Mouse (Mus musculus): ENCODE results near the gene Ablim1. TPM values are rescaled to one million over a fixed set of nuclear protein-coding genes. Genes with fewer than 3 reads are reported as not detected.

Ablim1 gene
- polyA plus RNA-seq, 1 experiment from 2014 or later: 57.3 TPM

- ATAC-seq: no peak
- H3K27ac ChIP-seq (ENCODE audit: low read depth, low read length): no peak overlapping the region
- 11% methylated on average over 7 of the region's 7 CpGs for WGBS
- peak overlapping the region; percentile 19; the same call in 1 of the 2 replicates for H3K4me3 ChIP-seq (ENCODE audit: low read length)
- H3K4me1 ChIP-seq (ENCODE audit: control insufficient read depth, insufficient read depth, low read depth, low read length): peaks cover 24% of the 10 kb centered on the region
- peak overlapping the region; percentile 38 for H3K4me2 ChIP-seq (ENCODE audit: low read length)
- H3K36me3 ChIP-seq (ENCODE audit: control insufficient read depth, insufficient read depth, low read length): no peaks in the 10 kb centered on the region
- no peaks in the 10 kb centered on the region for H3K27me3 ChIP-seq (replicated peaks; ENCODE audit: control insufficient read depth, insufficient read depth, low read length)
- H3K9ac ChIP-seq (ENCODE audit: low read depth, low read length): peak overlapping the region; percentile 22; the same call in 1 of the 2 replicates
- no peaks in the 10 kb centered on the region for H3K9me3 ChIP-seq (ENCODE audit: control insufficient read depth, low read length)
Measured at GRCm38 (mm10) chr19:57116871-57117501, 197.7 kb downstream of the Ablim1 start.

DNA sequence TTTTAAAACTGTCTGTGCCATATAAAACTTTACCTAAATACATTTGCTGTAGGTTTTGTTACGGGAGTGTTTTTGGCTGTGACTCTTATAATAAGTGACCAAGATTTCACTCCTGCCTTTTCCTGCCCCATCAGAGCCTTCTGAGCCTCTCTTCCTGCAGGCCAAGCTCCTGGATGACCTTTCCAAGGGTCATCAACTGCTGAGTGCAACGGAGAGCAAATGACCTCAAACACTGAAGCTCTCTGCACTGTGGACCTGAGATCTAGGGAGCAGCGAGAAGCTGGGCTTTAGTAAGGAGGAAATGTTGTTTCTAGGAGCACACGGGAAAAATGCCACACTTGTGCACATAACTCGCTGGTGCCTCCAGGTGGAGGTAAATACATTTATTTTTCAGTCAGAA, 199.0 kb downstream of the Ablim1 start:
- no peaks in the 10 kb centered on the region for H3K36me3 ChIP-seq (ENCODE audit: control insufficient read depth, insufficient read depth, low read length)
- H3K27ac ChIP-seq (ENCODE audit: low read depth, low read length): no peak overlapping the region
- WGBS: 62% methylated on average over 5 of the region's 5 CpGs
- H3K4me2 ChIP-seq (ENCODE audit: low read length): no peak overlapping the region
- no peak for ATAC-seq
- peaks cover 24% of the 10 kb centered on the region for H3K4me1 ChIP-seq (ENCODE audit: control insufficient read depth, insufficient read depth, low read depth, low read length)
- H3K4me3 ChIP-seq (ENCODE audit: low read length): no peak overlapping the region
- H3K27me3 ChIP-seq (replicated peaks; ENCODE audit: control insufficient read depth, insufficient read depth, low read length): no peaks in the 10 kb centered on the region
- H3K9me3 ChIP-seq (ENCODE audit: control insufficient read depth, low read length): no peaks in the 10 kb centered on the region
- no peak overlapping the region for H3K9ac ChIP-seq (ENCODE audit: low read depth, low read length)

- no peak for ATAC-seq
- Histone ChIP-seq H3K27ac (ENCODE audit: low read depth, low read length) (no peak overlapping the region), H3K4me3 (ENCODE audit: low read length) (no peak overlapping the region), H3K9me3 (ENCODE audit: control insufficient read depth, low read length) (no peaks in the 10 kb centered on the region), H3K4me2 (ENCODE audit: low read length) (no peak overlapping the region), H3K36me3 (ENCODE audit: control insufficient read depth, insufficient read depth, low read length) (no peaks in the 10 kb centered on the region), H3K4me1 (ENCODE audit: control insufficient read depth, insufficient read depth, low read depth, low read length) (peaks cover 24% of the 10 kb centered on the region), H3K27me3 (replicated peaks; ENCODE audit: control insufficient read depth, insufficient read depth, low read length) (no peaks in the 10 kb centered on the region), H3K9ac (ENCODE audit: low read depth, low read length) (no peak overlapping the region)
- WGBS: 80% methylated on average over 5 of the region's 5 CpGs
Measured at GRCm38 (mm10) chr19:57114951-57115350, 199.8 kb downstream of the Ablim1 start.

- Histone ChIP-seq H3K9ac (ENCODE audit: low read depth, low read length) (no peak overlapping the region), H3K4me2 (ENCODE audit: low read length) (no peak overlapping the region), H3K9me3 (ENCODE audit: control insufficient read depth, low read length) (no peaks in the 10 kb centered on the region), H3K36me3 (ENCODE audit: control insufficient read depth, insufficient read depth, low read length) (no peaks in the 10 kb centered on the region), H3K27ac (ENCODE audit: low read depth, low read length) (no peak overlapping the region), H3K4me3 (ENCODE audit: low read length) (no peak overlapping the region), H3K4me1 (ENCODE audit: control insufficient read depth, insufficient read depth, low read depth, low read length) (peaks cover 20% of the 10 kb centered on the region), H3K27me3 (replicated peaks; ENCODE audit: control insufficient read depth, insufficient read depth, low read length) (no peaks in the 10 kb centered on the region)
- no peak for ATAC-seq
- 95% methylated on average over 8 of the region's 8 CpGs for WGBS
Measured at GRCm38 (mm10) chr19:57113975-57114374, 200.7 kb downstream of the Ablim1 start.

DNA sequence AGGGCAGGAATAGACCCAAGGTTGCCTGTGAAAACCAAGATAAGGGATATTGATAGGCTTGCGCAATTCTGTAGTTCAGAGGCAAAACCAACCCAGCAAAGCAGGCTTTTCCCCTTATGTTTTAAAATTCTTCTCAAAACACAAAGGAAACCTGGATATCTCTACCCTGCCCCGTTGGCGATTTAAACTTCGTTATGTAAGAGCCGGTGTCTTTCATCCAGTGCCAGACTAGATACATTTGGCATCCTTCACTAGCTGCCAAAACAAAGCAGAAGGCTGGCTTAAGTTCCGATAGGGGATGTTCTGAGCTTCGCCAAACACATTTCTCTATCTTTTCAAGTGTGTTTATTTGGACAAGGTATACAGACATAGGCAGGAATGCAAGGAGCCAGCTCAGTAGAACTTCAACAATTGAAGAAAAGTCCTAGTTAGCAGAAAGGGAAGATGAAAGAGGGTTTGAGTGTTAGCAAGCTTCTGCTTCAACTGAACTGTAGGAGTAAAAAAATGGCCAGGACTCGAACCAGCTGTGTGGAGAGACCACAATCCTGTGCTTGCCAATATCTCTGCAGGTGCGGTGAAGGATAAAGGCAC, 201.8 kb downstream of the Ablim1 start:
- no peak overlapping the region for H3K4me3 ChIP-seq (ENCODE audit: low read length)
- H3K36me3 ChIP-seq (ENCODE audit: control insufficient read depth, insufficient read depth, low read length): no peaks in the 10 kb centered on the region
- ATAC-seq: no peak
- no peak overlapping the region for H3K9ac ChIP-seq (ENCODE audit: low read depth, low read length)
- H3K27me3 ChIP-seq (replicated peaks; ENCODE audit: control insufficient read depth, insufficient read depth, low read length): no peaks in the 10 kb centered on the region
- H3K4me1 ChIP-seq (ENCODE audit: control insufficient read depth, insufficient read depth, low read depth, low read length): peaks cover 11% of the 10 kb centered on the region
- H3K9me3 ChIP-seq (ENCODE audit: control insufficient read depth, low read length): no peaks in the 10 kb centered on the region
- 63% methylated on average over 9 of the region's 9 CpGs for WGBS
- no peak overlapping the region for H3K4me2 ChIP-seq (ENCODE audit: low read length)
- H3K27ac ChIP-seq (ENCODE audit: low read depth, low read length): peak overlapping the region; percentile 39; the same call in 1 of the 2 replicates

- H3K9me3 ChIP-seq (ENCODE audit: control insufficient read depth, low read length): no peaks in the 10 kb centered on the region
- ATAC-seq: no peak
- H3K27me3 ChIP-seq (replicated peaks; ENCODE audit: control insufficient read depth, insufficient read depth, low read length): no peaks in the 10 kb centered on the region
- no peaks in the 10 kb centered on the region for H3K36me3 ChIP-seq (ENCODE audit: control insufficient read depth, insufficient read depth, low read length)
- H3K27ac ChIP-seq (ENCODE audit: low read depth, low read length): no peak overlapping the region; the same call in 1 of the 2 replicates
- H3K4me1 ChIP-seq (ENCODE audit: control insufficient read depth, insufficient read depth, low read depth, low read length): peaks cover 7% of the 10 kb centered on the region
- H3K4me3 ChIP-seq (ENCODE audit: low read length): no peak overlapping the region
- 73% methylated on average over 8 of the region's 8 CpGs for WGBS
- no peak overlapping the region for H3K4me2 ChIP-seq (ENCODE audit: low read length)
- no peak overlapping the region for H3K9ac ChIP-seq (ENCODE audit: low read depth, low read length)
Measured at GRCm38 (mm10) chr19:57112231-57112815, 202.4 kb downstream of the Ablim1 start.

DNA sequence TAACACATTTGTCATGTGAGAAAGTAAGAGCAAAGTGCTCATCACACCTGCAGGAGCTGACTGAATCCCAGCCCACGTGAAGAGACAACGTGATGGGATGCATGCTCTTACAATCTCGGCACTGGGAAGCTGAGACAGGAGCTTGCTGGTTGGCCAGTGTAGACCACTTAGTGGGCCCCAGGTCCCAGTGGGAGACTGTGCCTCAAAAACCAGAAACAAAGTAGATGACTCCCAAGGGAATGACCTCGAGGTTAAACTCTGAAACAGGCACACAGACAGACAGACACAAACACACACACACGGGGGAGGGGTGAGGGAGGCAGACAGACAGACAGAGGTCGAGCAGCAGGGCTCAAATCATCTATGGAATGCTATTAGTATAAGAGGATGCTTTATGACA, 203.4 kb downstream of the Ablim1 start:
- Histone ChIP-seq H3K27ac (ENCODE audit: low read depth, low read length) (no peak overlapping the region), H3K27me3 (replicated peaks; ENCODE audit: control insufficient read depth, insufficient read depth, low read length) (no peaks in the 10 kb centered on the region), H3K4me2 (ENCODE audit: low read length) (no peak overlapping the region), H3K4me1 (ENCODE audit: control insufficient read depth, insufficient read depth, low read depth, low read length) (no peaks in the 10 kb centered on the region), H3K4me3 (ENCODE audit: low read length) (no peak overlapping the region), H3K9me3 (ENCODE audit: control insufficient read depth, low read length) (no peaks in the 10 kb centered on the region), H3K9ac (ENCODE audit: low read depth, low read length) (no peak overlapping the region), H3K36me3 (ENCODE audit: control insufficient read depth, insufficient read depth, low read length) (no peaks in the 10 kb centered on the region)
- no peak for ATAC-seq
- 74% methylated on average over 6 of the region's 6 CpGs for WGBS

DNA sequence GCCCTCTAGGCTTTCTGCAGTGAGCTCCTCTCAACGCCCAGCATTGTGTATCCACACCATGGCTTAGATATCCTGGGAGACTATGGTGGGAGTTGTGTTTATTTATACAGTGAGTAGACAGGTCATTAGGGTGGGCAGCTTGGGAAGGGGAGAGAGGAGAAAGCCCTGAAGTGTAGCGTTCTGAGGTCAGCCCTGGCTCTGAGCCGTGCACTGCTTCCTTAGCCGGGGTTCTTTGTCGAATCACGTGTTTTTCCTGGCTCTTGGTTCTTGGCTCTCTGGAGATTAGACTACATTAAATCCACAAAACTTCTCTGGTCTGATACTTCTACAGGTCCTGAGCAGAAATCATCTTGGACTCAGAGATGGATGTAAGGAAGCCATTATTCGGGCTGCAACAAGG, 205.1 kb downstream of the Ablim1 start:
- H3K4me1 ChIP-seq (ENCODE audit: control insufficient read depth, insufficient read depth, low read depth, low read length): no peaks in the 10 kb centered on the region
- H3K9me3 ChIP-seq (ENCODE audit: control insufficient read depth, low read length): no peaks in the 10 kb centered on the region
- no peak overlapping the region for H3K4me2 ChIP-seq (ENCODE audit: low read length)
- 69% methylated on average over 7 of the region's 7 CpGs for WGBS
- H3K36me3 ChIP-seq (ENCODE audit: control insufficient read depth, insufficient read depth, low read length): no peaks in the 10 kb centered on the region
- no peaks in the 10 kb centered on the region for H3K27me3 ChIP-seq (replicated peaks; ENCODE audit: control insufficient read depth, insufficient read depth, low read length)
- no peak for ATAC-seq
- H3K9ac ChIP-seq (ENCODE audit: low read depth, low read length): no peak overlapping the region
- H3K4me3 ChIP-seq (ENCODE audit: low read length): no peak overlapping the region
- H3K27ac ChIP-seq (ENCODE audit: low read depth, low read length): no peak overlapping the region

DNA sequence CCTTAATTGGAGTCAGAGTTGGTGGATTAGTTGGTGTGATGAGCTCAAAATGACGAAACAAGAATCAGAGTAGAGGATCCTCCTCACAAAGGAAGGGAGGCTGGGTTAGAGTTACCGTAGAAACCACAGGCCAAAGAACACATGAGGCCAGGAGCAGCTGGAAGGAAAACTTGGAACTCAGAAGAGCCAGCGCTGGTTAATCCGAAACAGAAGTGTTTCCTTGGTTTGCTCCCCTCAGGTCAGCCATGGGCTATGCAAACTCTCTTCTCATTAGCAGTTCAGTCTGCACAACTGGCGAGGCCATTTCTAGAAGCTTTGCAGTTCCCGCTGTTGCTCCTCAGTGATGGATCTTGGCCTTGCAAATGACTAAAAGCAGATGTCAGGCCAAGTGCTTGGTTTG, 208.2 kb downstream of the Ablim1 start:
- ATAC-seq: no peak
- no peak overlapping the region for H3K27ac ChIP-seq (ENCODE audit: low read depth, low read length)
- 72% methylated on average over 6 of the region's 6 CpGs for WGBS
- H3K4me1 ChIP-seq (ENCODE audit: control insufficient read depth, insufficient read depth, low read depth, low read length): peaks cover 6% of the 10 kb centered on the region; the same call in 1 of the 2 replicates
- no peaks in the 10 kb centered on the region for H3K36me3 ChIP-seq (ENCODE audit: control insufficient read depth, insufficient read depth, low read length)
- no peaks in the 10 kb centered on the region for H3K27me3 ChIP-seq (replicated peaks; ENCODE audit: control insufficient read depth, insufficient read depth, low read length)
- H3K4me2 ChIP-seq (ENCODE audit: low read length): no peak overlapping the region
- H3K9ac ChIP-seq (ENCODE audit: low read depth, low read length): no peak overlapping the region
- no peak overlapping the region for H3K4me3 ChIP-seq (ENCODE audit: low read length)
- H3K9me3 ChIP-seq (ENCODE audit: control insufficient read depth, low read length): no peaks in the 10 kb centered on the region
